Mouse (Mus musculus) naive thymus-derived CD4-positive, alpha-beta T cell, adult 2 months (primary cell): Measurements from ENCODE around the gene Olfr341.

ENCODE experiments used
- DNase-seq: peaks from one replicate; pipeline ENCODE4 v3.0.0-alpha.2; 2011; ENCODE audit warnings: low read depth

The Olfr341 gene

DNA sequence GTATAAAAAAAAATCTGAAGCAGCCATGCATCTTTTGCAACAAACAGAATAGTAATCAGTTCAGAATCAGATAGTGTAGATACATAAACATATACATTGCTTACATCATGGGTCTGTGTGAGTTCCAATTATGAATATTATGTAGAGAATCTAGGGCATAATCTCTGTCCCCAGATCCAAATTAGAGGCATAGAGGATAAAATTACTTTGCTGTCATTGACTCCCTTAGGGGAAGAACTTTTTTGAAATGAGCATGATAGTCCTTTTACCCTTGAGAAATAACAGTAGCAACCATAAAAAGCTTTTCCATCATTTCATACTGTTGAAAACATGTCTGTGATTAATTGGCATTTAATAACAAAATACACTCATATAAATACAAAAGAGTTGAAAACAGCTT is at the start of gene Olfr341:
Gene Olfr341 (minus strand): TSS at position 101 of the 400 bp plus-strand sequence.
- no peak for DNase-seq

GRCm38 (mm10) chr2:36524698-36525097 is 42.4 kb upstream of the Olfr341 start, which contains the start of gene Olfr342:
Gene Olfr342 (plus strand): TSS chr2:36524998.
- DNase-seq, result no peak

GRCm38 (mm10) chr2:36473634-36474033 is 8.6 kb downstream of the Olfr341 start:
- no peak for DNase-seq

GRCm38 (mm10) chr2:36452287-36452686 is 30.0 kb downstream of the Olfr341 start, which contains the start of gene Olfr340:
Gene Olfr340 (plus strand): TSS chr2:36452587.
- DNase-seq, result no peak
